Mouse (Mus musculus) kidney, embryonic 16.5 days (tissue): Measurements from ENCODE around the gene Faiml. TPM values are rescaled to one million over a fixed set of nuclear protein-coding genes. Genes with fewer than 3 reads are reported as not detected.

Experiments
- ATAC-seq: fragments of 200-750 bp; cut with Nextera tagmentation; 2 replicates; pipeline ENCODE4 v1.8.0; 2017; ENCODE audit warnings: moderate TSS enrichment; ENCODE audit not compliant: low FRiP score, low TSS enrichment
- H3K27ac ChIP-seq: fragments of 300-500 bp; sonication (generic); 2 replicates; pipeline ENCODE4 v1.5.1; 2014; ENCODE audit warnings: low read length
- H3K27me3 ChIP-seq: fragments of 300-500 bp; sonication (generic); 2 replicates; pipeline ENCODE4 v1.6.1; 2014; ENCODE audit warnings: low read length, control low read depth, mixed read lengths; ENCODE audit not compliant: insufficient read depth
- H3K36me3 ChIP-seq: fragments of 300-500 bp; sonication (generic); 2 replicates; pipeline ENCODE4 v1.6.1; 2014; ENCODE audit warnings: low read length, control low read depth, mixed read lengths; ENCODE audit not compliant: insufficient read depth
- H3K4me1 ChIP-seq: fragments of 300-500 bp; sonication (generic); 2 replicates; pipeline ENCODE4 v1.6.1; 2014; ENCODE audit warnings: low read length, control low read depth, mixed read lengths; ENCODE audit not compliant: insufficient read depth
- H3K4me2 ChIP-seq: fragments of 300-500 bp; sonication (generic); replicated peaks from 2 replicates; pipeline ENCODE4 v1.6.1; 2014; ENCODE audit warnings: low read depth, low read length
- H3K4me3 ChIP-seq: fragments of 300-500 bp; sonication (generic); 2 replicates; pipeline ENCODE4 v1.5.1; 2014; ENCODE audit warnings: mild to moderate bottlenecking, low read length
- H3K9ac ChIP-seq: fragments of 300-500 bp; sonication (generic); replicated peaks from 2 replicates; pipeline ENCODE4 v1.6.1; 2014; ENCODE audit warnings: low read length
- H3K9me3 ChIP-seq: fragments of 300-500 bp; sonication (generic); 2 replicates; pipeline ENCODE4 v1.6.1; 2016; ENCODE audit warnings: low read length, control low read depth
- WGBS: fragments of 180-500 bp; shearing (Covaris S2); extraction: QIAGEN DNeasy Blood & Tissue Kit; methylation state at CpG from one replicate; pipeline ENCODE4 v1.1.7; 2014; 5-methylcytosine and 5-hydroxymethylcytosine counted together
- polyA plus RNA-seq: library from polyadenylated mRNA; unstranded; fragments of >200 nt; fragmentation: Nextera tagmentation; extraction: Ambion mirVana; gene quantifications from 2 replicates; pipeline ENCODE4 v1.2.1, GENCODE M21; 2015

Gene Faiml
- not detected in 2 replicates for polyA plus RNA-seq

- WGBS = 92% methylated on average over 14 of the region's 14 CpGs
Measured at GRCm38 (mm10) chr9:99237139-99237538, at the start of gene Faiml. Faiml (minus strand) TSS chr9:99237239.

GRCm38 (mm10) chr9:99258891-99259290, 21.9 kb upstream of the Faiml start:
- H3K27ac ChIP-seq = no peak overlapping the region
- no peak overlapping the region for H3K4me3 ChIP-seq
- no peak overlapping the region for H3K9ac ChIP-seq
- peaks cover 18% of the 10 kb centered on the region for H3K36me3 ChIP-seq
- H3K4me1 ChIP-seq = no peaks in the 10 kb centered on the region
- 63% methylated on average over 5 of the region's 5 CpGs for WGBS
- H3K9me3 ChIP-seq = no peaks in the 10 kb centered on the region
- H3K27me3 ChIP-seq = no peaks in the 10 kb centered on the region
- ATAC-seq = no peak
- H3K4me2 ChIP-seq = no peak overlapping the region

More at GRCm38 (mm10) chr9:99237139-99237538, at the start of gene Faiml:
- Histone ChIP-seq H3K27ac (no peak within 1 kb of the TSS), H3K9me3 (no peaks in the 10 kb centered on the region), H3K27me3 (no peaks in the 10 kb centered on the region), H3K9ac (no peak within 1 kb of the TSS), H3K4me3 (no peak within 1 kb of the TSS), H3K4me2 (no peak within 1 kb of the TSS), H3K36me3 (no peaks in the 10 kb centered on the region), H3K4me1 (no peaks in the 10 kb centered on the region)
- ATAC-seq = no peak

GRCm38 (mm10) chr9:99256821-99257220, 19.8 kb upstream of the Faiml start:
- no peak overlapping the region for H3K4me2 ChIP-seq
- H3K4me3 ChIP-seq = no peak overlapping the region
- H3K27me3 ChIP-seq = no peaks in the 10 kb centered on the region
- no peaks in the 10 kb centered on the region for H3K9me3 ChIP-seq
- peaks cover 8% of the 10 kb centered on the region; the same call in 1 of the 2 replicates for H3K36me3 ChIP-seq
- ATAC-seq = no peak
- H3K4me1 ChIP-seq = no peaks in the 10 kb centered on the region
- no peak overlapping the region for H3K27ac ChIP-seq
- no peak overlapping the region for H3K9ac ChIP-seq
- WGBS = 93% methylated on average over 3 of the region's 3 CpGs

DNA sequence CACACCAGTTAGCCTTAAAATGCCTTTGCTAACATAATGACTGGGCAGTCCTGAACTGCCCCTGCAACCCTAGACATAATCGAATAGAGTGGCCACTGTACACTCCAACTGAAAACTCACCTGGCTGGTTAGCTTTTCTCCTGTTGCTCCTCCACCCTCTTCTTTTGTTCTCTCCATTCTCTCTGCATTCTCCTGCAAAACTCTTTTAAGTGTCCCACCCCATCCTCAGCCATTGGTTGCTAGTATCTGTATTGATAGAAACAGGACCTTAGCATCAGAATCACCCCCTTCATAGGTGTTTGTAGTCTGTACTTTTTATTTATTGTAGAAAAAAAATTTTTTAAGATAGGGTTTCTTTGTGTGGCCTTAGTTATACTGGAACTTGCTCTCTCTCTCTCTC, 19.2 kb upstream of the Faiml start:
- no peak overlapping the region for H3K9ac ChIP-seq
- ATAC-seq = no peak
- no peak overlapping the region for H3K27ac ChIP-seq
- no peaks in the 10 kb centered on the region for H3K4me1 ChIP-seq
- no peaks in the 10 kb centered on the region for H3K27me3 ChIP-seq
- no peak overlapping the region for H3K4me2 ChIP-seq
- H3K4me3 ChIP-seq = no peak overlapping the region
- no peaks in the 10 kb centered on the region for H3K9me3 ChIP-seq
- WGBS = 95% methylated on average over 1 of the region's 1 CpGs
- H3K36me3 ChIP-seq = peaks cover 6% of the 10 kb centered on the region; the same call in 1 of the 2 replicates

- no peak overlapping the region for H3K4me3 ChIP-seq
- no peaks in the 10 kb centered on the region for H3K4me1 ChIP-seq
- H3K4me2 ChIP-seq = no peak overlapping the region
- no peak overlapping the region for H3K9ac ChIP-seq
- H3K27ac ChIP-seq = no peak overlapping the region
- ATAC-seq = no peak
- no peaks in the 10 kb centered on the region for H3K27me3 ChIP-seq
- 91% methylated on average over 10 of the region's 10 CpGs for WGBS
- H3K9me3 ChIP-seq = no peaks in the 10 kb centered on the region
- peaks cover 9% of the 10 kb centered on the region; the same call in 1 of the 2 replicates for H3K36me3 ChIP-seq
Measured at GRCm38 (mm10) chr9:99253861-99254260, 16.8 kb upstream of the Faiml start.

GRCm38 (mm10) chr9:99248906-99249305, 11.9 kb upstream of the Faiml start:
- WGBS = 94% methylated on average over 4 of the region's 4 CpGs
- H3K36me3 ChIP-seq = 0 out of 2 replicates have a peak, but pooled peaks cover 3% of the 10 kb centered on the region
- no peak overlapping the region for H3K4me3 ChIP-seq
- no peak overlapping the region for H3K9ac ChIP-seq
- H3K27ac ChIP-seq = no peak overlapping the region
- H3K4me1 ChIP-seq = no peaks in the 10 kb centered on the region
- H3K9me3 ChIP-seq = no peaks in the 10 kb centered on the region
- no peaks in the 10 kb centered on the region for H3K27me3 ChIP-seq
- no peak overlapping the region for H3K4me2 ChIP-seq
- no peak for ATAC-seq

- Histone ChIP-seq H3K4me3 (no peak overlapping the region), H3K27me3 (no peaks in the 10 kb centered on the region), H3K9ac (no peak overlapping the region), H3K27ac (no peak overlapping the region), H3K4me2 (no peak overlapping the region), H3K9me3 (no peaks in the 10 kb centered on the region), H3K36me3 (0 out of 2 replicates have a peak, but pooled peaks cover 3% of the 10 kb centered on the region), H3K4me1 (no peaks in the 10 kb centered on the region)
- ATAC-seq = no peak
- 67% methylated on average over 8 of the region's 8 CpGs for WGBS
Measured at GRCm38 (mm10) chr9:99248304-99248703, 11.3 kb upstream of the Faiml start.

DNA sequence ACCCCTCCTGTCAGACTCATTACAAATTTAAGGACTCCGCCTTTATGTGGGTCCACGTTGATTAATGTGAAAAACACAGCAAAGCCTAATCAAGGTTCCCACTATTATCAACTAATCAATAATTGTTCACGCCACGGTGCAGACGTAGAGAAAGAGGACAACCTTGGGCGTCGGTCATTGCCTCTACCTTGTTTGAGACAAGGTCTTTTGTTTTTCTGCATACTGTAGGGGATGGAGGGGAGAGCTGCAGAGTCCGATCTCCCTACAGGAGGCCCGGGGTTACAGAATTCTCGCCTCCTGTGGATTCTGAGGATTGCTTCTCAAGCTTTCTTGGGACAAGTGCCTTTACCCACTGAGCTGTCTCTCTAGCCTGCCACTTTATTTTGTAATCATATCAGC, 6.9 kb upstream of the Faiml start:
- no peaks in the 10 kb centered on the region for H3K9me3 ChIP-seq

GRCm38 (mm10) chr9:99243190-99243894, 6.3 kb upstream of the Faiml start, which contains the start of gene Cep70:
Cep70 (plus strand) TSS chr9:99243367.
- Histone ChIP-seq H3K4me3 (peak within 1 kb of the TSS; percentile 88), H3K9ac (peak within 1 kb of the TSS; percentile 81), H3K4me1 (peaks cover 7% of the 10 kb centered on the region), H3K4me2 (peak within 1 kb of the TSS; percentile 66), H3K27ac (peak within 1 kb of the TSS; percentile 78), H3K9me3 (no peaks in the 10 kb centered on the region), H3K36me3 (no peaks in the 10 kb centered on the region), H3K27me3 (no peaks in the 10 kb centered on the region)
- under 1% methylated on average over 66 of the region's 66 CpGs for whole genome bisulfite sequencing
- peak; percentile 97 for ATAC-seq

More for the DNA sequence above, 6.9 kb upstream of the Faiml start:
- Histone ChIP-seq H3K27ac (peak overlapping the region; percentile 78), H3K27me3 (no peaks in the 10 kb centered on the region), H3K4me3 (peak overlapping the region; percentile 88), H3K9ac (peak overlapping the region; percentile 81), H3K36me3 (no peaks in the 10 kb centered on the region), H3K4me1 (peaks cover 7% of the 10 kb centered on the region), H3K4me2 (peak overlapping the region; percentile 66)
- no peak for ATAC-seq
- 3% methylated on average over 10 of the region's 10 CpGs for WGBS

DNA sequence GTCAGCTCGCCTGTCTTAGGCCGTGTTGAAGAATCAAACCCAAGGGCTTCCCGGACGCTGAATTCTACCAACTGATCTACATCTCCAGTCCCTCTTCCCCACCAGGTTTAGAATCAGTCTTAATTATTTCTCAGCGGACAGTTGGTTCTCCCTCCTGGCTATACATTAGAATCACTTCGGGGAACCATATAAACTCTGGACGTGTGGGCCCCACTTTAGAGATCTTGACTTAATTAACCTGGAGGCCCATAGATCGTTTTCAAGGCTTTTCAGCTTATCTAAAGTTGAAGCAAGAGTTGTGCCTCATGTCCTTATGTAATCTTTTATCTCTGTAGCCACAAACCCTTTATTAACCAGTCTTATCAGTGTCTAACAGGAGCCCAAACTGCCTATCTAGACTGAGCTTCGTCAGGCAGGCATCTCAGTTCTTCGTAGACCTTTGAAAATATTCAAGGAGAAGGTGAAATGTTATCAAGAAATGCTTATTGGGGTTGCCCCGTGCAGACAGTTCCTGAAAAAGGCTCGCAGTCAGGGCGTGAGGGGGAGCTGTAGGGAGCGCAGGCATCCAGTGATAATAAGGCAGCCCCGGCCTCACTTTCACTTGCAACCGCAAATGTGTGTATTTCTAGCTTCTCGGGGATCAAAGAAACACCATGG, 5.6 kb upstream of the Faiml start:
- peak overlapping the region; percentile 66 for H3K4me2 ChIP-seq
- H3K27me3 ChIP-seq = no peaks in the 10 kb centered on the region
- no peak for ATAC-seq
- peak overlapping the region; percentile 88 for H3K4me3 ChIP-seq
- H3K9me3 ChIP-seq = no peaks in the 10 kb centered on the region
- peak overlapping the region; percentile 81 for H3K9ac ChIP-seq
- 5% methylated on average over 17 of the region's 17 CpGs for WGBS
- H3K36me3 ChIP-seq = no peaks in the 10 kb centered on the region
- H3K4me1 ChIP-seq = peaks cover 7% of the 10 kb centered on the region
- H3K27ac ChIP-seq = no peak overlapping the region
